Mouse (Mus musculus): ENCODE results near the gene Plagl1.

Gene Plagl1

DNA sequence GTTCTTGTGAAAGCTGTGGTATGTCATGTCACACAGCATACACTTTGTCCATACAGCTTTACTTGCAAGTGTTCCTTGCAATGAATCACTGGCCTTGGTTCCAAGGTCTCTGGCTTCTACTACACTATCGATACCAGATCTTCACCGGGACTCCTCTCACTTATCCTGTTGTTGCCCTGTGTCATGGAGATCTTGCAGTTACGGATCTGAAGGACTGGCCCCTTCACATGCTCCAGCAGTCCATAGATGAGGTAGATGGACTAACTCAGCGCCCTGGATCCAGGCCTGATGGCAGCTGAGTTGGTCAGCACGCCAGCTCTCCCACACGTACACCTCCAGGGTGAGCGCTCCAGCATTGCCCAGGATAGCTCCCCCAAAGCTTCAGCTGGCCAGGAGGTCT is 75.0 kb downstream of the Plagl1 start:
- no peak for DNase-seq (ENCODE audit: low spot score in 2 of 2)

DNA sequence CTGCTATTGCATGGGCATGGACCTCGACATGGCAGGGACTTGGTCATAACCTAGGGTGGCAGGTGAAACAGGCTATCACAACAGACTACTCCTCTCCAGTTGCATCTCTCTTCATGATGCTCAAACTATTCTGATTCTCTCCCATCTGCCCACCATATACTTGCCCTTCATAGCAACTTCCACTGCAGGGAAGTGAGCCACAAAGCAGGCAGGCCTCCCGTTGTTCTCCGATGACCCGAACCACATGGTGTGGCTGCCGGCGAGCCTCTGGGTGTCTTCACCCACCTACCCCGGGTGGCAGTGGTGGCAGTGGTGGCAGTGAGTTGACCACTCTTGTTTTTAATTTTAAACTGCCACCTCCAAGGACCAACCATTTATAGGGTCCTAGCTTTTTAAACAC is 75.4 kb downstream of the Plagl1 start:
- DNase-seq (ENCODE audit: low spot score in 2 of 2): no peak

DNA sequence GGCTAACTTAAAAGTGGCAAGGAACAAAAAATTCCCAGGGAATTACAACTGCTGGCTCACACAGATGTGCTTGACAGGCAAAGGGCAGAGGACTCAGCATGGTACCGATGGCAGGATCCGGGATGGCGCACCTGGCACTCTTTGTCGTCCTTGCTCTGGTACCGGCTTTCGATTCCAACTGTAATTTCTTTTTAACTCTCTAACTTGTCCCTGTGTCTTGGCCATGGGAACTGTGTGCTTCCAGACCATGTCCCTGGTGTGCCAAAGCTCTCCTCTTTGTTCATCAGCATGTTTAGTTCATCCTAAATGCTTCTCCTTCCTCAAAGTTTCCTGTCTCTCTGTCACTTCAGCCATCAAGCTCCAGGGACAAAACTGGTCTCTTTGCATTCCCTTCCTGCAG is 77.6 kb downstream of the Plagl1 start:
- DNase-seq (ENCODE audit: low spot score in 2 of 2): no peak

DNA sequence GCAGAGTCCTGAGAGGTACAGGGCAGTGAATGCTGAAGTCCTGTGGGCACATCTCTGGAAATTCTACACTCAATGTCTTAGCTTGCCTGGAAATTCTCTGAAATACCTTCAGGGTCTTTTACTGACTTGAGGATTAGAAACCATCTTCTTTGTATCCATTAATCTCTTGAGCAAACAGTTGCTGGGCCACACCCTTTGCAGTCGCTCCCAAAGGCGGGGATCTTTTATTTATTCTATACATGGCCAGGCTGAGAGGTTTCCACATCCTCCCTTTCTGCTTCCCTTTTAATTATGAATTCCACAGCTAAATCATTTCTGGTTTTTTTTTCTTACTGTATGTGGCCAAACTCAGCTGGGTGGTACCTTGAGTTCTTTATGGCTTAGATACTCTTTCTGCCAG is 80.1 kb downstream of the Plagl1 start:
- no peak for DNase-seq (ENCODE audit: low spot score in 2 of 2)

DNA sequence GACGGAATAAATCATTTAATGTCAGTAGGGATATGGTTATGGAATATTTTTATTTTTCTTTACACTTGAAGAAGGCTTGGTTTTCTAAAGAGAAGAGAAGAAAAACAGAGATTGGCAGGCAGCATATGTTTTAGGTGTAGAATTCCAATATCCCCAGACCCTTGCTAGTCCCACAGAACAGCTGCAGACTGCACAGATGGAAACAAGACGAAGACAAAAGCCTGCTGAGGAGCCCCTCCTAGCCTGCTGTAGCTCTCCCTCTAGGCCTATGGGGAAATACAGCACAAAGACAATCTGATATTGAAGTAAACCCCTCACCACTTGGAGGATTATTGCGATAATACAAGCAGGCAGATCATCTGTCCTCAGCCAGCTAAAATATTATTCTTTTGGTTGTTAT is 90.1 kb downstream of the Plagl1 start:
- no peak for DNase-seq (ENCODE audit: low spot score in 2 of 2)

DNA sequence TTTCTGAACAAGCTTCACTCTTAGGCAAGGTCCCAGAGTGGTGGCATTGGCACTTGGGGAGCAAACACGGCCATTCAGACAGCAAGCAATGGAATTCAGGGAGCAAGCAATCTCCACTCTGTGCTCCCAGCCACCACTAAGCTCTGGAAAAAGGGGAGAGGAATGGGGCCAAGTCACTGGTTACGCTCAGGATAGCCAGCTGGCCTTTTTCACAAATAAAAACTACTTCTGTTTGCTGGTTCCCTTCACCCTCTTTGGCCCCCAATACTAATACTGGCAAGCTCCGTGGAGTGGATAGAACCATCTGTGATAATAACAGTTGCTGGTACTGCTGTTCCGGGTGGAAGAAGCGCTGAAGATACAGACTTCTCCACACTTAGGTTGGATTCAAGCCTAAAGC is 91.0 kb downstream of the Plagl1 start:
- no peak for DNase-seq (ENCODE audit: low spot score in 2 of 2)

DNA sequence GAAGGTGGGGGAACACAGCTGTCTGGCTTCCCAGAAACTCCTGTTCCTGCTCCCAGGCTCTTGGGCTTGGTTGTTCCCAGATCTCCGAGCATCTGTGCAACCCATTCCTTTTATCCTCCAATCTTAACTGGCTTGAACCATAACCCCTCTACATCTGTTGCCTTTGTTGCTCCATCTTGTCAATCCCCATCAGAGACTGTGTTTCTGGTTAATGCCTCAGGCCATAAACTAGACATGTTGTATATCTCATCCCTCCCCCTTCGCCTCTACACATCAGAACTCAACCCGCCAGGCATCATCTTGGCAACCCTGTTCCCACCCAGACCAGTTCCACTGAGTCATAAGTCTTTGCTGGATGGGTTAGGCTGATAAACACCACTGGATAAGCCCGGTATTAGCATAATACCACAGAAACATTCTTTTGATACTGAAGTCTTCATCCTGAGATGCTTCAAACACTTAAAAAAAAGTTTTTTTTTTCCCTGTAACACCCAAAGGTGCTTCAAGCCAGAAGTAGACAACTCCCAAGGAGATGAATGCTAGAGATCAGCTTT is 92.6 kb downstream of the Plagl1 start:
- DNase-seq (ENCODE audit: low spot score in 2 of 2): no peak

DNA sequence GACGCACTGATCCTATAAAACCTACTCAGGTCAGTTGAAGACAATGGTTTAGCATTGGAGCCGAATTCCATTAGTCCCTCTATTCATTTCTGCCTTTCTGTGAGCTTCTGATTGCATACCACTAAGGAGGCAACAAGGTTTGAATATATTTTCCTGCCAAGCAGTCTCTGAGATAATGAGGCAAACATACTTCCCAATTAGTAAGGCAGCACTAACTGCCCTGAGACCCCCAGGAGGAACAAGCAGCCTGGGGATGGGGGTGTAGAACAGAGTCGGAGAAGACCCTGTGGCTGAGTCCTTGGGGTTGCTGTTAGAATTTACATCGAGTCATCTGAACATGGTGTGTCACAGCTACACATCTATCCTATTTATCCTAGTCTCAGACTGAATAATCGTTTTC is 95.1 kb downstream of the Plagl1 start:
- DNase-seq (ENCODE audit: low spot score in 2 of 2): no peak

DNA sequence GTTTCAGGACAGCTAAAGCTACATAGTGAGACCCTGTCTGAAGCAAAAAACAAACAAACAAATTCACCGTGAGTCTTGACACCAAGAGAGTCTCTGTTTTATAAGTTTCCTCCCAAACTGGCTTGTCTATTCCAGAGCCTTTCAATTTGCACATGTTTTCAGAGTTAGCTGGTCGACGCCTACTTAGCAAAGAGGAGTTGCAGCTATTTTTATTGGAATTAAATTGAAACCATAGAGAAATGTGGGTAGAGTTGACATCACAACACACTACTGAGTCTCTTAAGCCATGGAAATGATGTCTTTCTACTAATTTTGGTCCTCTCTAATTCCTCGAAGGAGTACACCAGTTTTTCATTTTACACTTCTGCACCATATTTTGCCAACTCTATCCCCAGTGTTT is 100.6 kb downstream of the Plagl1 start:
- DNase-seq (ENCODE audit: low spot score in 2 of 2): no peak

DNA sequence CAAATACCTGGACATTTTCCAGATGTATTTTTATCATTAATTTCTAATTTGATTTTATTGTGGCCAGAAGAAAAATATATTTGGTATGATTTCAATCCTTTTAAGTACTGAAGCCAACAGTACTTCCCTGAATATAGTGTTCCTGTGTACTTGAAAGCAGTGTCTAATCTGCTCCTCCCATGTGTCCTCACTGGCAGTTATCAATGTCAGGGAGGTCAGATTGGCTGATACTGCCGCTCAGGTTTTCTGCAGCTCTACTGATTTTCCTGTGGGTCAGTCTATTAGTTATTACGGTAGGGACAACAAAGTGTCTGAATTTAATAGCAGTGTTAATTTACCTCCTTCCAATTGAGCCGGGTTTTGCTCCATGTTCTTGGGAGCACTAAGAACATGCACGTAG is 101.7 kb downstream of the Plagl1 start:
- DNase-seq (ENCODE audit: low spot score in 2 of 2): no peak

DNA sequence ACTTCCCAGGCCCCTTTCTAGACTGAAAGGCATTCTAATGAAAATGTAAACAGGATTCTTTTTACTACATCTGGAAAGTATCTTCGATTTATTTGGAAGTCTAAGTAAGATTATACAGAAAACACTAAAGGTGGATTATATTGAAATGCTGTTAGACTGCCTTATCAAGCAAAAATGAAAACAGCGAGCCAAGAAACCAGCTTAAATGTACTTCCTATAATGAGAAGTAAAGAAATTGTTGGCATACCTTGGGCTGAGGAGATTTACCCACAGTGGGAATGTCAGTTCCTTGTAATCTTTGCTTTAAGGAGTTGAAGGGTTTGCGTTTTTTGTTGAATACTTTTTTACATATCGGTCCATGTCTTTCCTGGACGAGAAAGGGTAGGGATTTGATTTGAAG is 108.2 kb downstream of the Plagl1 start:
- no peak for DNase-seq (ENCODE audit: low spot score in 2 of 2)

DNA sequence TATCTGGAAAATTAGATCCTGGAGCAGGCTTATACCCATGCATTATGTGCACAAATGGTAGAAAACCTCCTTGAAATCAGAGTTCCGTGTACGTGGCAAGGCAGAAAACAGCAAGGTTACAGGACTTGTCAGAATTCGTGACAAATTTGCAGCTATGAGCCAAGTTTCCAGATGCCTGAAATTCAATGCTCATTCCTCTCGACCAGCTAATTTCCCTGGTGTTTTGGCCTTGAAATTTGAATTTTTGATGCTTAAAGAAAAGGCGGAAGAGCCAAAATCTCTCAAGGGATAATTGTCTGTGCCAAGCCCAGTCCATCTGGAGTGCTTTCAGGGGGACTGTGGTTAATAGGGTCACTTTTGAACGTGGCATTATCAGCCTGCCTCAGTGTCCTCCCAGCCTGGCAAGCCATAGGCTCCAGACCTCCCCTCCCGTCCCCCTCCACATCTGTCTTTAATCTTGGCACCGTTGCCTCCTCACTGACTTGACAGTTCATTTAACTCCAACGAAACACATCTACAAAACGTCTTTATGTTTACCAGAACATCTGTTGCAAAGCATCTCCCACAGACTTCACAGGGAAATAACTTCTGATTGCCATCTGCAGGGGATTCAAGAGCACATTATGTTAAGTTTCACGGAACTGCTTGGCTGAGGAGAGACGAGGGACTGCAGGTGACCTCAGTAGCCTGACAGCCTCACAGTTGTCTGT is 110.6 kb downstream of the Plagl1 start:
- DNase-seq (ENCODE audit: low spot score in 2 of 2): no peak

DNA sequence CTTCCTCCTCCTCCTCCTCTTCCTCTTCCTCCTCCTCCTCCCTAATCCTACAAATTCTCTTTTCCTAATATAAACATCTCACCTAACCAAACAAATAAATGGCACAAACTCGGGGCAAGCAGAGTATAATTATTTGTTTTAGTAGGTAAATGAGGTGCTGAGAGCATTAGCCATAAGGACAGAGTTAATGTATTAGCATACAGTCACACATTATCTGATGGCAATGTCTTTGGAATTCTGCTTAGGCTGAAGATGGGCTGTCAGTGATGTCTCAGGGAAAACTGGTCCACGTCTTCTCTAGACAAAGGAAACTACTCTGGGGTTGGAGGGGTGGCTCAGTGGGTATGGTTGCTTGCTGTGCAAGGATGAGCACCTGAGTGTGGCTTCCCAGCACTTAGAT is 111.2 kb downstream of the Plagl1 start:
- DNase-seq (ENCODE audit: low spot score in 2 of 2): no peak

DNA sequence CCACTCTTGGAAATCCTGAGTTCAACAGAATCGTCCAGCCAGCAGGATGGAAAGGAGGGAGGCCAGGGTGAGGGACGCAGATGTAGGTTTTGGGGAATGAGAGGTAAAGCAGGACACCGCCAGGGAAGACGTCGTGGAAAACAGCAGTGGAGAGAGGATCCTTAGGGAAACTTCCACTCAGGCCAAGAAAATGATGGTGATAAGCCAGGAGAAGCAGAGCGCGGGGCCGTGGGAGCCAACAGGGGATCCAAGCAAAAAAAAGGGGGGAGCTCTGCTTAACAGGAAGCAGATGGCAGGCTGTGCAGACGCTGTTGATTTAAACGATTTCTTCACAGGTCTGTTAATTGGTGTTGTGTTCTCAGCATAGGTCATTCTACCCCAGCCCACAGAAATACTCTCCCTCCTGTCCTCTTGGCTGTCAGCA is 112.5 kb downstream of the Plagl1 start:
- no peak for DNase-seq (ENCODE audit: low spot score in 2 of 2)

DNA sequence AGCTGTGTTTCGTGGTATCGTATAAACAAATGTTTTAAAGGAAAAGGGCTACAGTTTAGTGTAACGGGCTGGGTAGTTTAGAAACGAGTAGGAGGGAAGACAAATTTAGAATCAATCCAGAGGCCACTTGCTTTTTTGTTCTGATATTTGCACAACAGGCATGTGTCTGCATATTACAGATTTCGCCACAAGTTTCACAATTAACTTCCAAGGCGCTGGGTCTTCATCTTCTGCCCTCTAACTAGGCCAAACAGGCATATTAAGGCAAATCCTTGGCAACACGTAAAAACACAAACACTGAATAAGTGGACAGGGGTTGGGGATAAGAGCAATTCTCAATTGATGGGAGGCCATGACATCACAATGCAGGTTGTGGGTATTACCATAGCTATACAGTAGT is 115.6 kb downstream of the Plagl1 start:
- DNase-seq (ENCODE audit: low spot score in 2 of 2): no peak

DNA sequence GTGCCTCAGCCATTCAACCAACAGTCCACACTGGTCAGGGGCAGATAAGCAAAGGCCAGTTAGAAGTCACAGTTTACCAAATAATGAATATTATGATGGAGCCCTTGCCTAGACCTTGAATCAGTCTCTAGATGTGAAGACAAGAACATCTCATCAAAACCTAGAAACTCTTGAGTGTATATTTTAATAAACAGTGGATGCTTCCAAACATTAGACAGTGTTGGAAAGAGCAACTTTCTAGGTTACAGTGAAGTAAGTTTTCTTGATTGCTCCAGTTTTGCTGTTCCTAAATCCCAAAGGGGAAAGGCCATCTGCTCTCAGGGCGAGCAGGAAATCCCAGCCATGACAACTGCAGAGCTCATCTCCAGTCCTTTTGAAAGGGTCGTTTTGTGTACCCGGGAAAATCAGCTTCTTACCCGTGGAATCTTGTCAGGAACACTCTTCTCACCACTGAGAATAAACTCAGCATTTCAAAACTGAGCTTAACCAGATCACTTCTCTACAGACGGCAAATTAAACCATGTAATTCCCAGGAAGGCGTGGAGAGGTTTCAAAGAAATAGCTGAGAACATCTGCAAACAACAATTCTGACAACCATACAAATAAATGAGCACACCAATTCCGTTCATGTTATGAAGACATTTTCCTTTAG is 117.8 kb downstream of the Plagl1 start, which contains the start of gene Zc2hc1b:
Gene Zc2hc1b (minus strand): TSS at position 51 of the 652 bp plus-strand sequence.
- no peak for DNase-seq (ENCODE audit: low spot score in 2 of 2)

DNA sequence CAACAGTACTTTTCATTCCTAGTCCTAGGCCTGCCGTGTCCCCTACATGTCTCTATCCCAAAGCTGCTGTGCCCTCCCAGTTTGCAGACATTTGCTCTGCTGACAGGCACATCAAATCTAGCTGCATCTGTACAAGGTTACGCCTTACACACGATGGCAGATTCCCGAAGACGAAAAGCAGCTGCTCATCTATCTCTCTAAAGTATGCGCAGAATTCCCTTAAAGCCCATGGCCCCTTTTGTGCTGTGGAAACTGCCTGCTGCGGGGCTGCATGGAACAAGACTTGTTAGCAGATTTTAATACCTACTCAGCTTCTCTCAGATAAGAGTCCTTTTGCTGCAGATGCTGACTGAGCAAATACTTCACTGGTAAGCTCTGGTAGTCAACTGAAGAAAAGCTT is 119.9 kb downstream of the Plagl1 start:
- no peak for DNase-seq (ENCODE audit: low spot score in 2 of 2)

All from thymus, postnatal 10 days (tissue).